Mouse (Mus musculus) cerebellum, postnatal 4 days (tissue): Measurements from ENCODE around the gene Pcsk4.
A peak's percentile ranks its signal among the peaks of the same experiment; 100 is the strongest.

ENCODE experiments used
- DNase-seq, 2 experiments: peaks; one replicate each; pipeline ENCODE4 v3.0.0; 2022; ENCODE audit warnings: low spot score in 2 of 2, mixed read lengths in 1 of 2

The Pcsk4 gene

DNA sequence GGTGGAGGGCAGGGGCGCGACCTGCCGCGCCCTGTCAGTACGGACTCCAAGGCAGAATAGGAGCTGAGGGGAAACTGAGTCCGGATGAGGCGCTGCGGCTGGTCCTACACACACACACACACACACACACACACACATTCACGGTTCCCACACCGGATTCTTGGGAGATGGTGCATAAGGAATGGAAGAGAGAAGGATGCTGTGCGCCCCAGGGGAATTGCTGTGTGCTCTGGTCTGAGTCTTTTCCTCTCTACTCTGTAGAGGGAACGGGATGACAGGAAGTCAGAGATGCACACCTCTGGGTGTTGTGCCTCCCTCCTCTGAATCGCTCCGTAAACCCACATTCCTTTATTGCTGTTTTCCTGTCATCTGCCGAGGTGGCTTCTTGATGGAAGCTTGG is 30.0 kb downstream of the Pcsk4 start:
- DNase-seq: no peak

DNA sequence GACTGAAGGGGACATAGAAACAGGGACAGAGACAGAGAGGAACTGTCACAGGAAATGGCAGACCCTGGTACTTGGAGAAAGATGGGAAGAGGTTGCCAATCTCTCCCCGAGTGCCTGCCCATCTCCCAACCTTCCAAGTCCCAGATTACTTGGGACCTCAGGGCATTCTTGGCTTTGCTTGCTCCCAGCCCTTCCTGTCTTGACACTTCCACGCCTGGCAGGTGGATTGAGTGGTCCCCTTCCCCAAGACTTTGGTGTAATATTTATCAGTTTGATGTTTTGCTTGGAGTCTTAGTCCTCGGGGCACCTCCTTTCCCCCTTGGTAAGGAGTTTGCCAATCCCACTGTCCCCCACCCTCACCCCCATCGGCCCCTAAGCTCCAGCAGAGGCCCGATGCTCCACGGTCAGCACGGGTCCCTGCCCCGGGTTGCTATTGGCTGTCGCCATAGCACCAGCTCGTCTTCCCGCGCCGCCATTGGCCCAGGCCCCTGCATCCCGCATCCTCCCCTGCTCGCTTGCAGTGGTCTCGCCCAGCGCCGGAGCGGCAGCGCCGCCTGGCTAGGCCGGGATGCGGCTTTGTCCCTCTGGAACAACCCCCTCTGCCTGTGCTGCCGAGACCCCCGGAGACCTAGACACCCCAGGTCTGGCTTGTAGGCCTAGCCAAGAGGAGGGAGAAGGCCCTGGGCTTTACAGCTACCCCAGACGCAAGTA is 30.6 kb downstream of the Pcsk4 start:
- peak; percentile 94 to 95 for DNase-seq

DNA sequence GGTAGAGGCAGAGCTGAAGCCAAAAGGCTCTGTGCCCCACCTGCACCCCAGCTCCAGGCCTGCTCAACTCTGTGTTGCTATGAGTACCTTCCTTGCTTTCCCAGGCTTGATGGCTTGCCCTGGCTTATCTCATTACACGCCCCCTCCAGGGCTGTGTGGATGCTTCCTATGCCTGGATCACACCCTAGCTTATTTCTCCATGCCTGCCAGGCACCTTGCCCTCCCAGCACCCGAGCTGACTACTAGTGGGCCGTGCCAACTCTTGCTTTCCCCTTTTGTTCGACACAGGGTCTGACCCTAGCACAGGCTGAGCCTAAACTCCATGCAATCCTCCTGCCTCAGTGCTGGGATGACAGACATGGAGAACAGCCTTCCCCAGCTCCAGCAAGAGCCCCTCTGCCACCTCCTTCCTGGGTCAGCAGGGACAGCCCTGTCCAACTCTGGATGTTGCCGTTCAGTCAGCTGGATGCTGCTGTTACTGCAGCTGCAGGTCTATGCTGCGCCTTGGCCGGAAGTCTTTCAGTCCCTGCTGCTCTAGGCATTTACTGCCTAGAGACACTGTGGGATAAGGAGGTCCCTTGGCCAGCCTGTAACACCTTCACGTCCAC is 31.7 kb downstream of the Pcsk4 start:
- DNase-seq: no peak

DNA sequence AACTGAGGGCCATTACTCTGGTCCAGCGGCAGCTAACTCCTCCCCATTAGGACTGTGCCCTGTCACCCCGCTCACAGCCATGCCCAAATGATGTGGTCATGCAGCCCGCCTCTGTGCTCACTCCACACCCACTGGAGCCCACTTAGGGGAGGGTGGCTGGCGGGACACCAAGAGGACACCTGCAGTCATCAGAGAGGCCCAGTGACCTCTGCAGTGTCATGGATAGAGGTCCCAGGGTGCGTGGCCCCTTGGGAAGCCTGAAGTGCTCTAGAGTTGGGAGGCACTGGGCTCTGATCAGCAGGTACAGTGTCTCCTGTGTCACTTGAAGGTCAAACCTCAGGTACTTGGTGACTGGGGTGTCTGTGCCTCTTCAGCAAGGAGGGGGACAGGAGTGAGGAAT is 32.5 kb downstream of the Pcsk4 start:
- DNase-seq: no peak

DNA sequence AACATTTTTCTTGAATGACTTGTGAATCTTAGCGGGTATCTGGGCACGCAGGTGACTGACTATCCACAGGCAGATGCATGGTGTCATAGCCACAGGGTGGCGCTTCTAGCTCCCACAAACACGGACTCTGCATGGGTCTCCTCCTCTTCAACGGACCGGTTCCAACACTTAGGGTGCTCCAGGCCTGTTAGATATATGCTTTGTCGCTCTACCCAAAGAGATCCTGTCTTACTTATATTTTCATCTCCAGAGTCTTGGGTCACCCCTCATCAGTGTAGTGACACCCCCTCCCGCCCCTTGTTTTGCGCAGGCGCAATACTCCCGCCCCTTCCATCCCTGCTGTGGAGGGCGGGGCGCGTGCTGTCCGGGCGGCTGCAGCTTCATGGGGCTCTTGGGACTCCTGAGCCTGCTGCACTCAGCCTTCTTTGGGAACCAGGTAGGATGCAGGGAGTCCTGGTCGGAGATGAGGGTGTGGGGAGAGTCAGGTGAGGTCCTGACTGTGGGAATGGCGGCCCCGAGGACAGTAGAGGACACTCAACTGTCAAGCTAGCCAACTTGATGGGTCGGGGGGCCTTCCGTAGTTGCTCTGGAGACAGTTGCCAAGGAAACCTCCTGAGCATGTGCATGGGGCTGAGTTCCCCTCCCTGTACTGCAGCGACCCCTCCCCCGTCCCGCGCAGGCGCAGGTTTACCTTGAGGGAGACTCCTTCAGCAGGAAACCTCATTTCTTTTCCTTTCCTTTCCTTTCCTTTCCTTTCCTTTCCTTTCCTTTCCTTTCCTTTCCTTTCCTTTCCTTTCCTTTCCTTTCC is 33.5 kb downstream of the Pcsk4 start, which contains the start of gene Apc2:
Gene Apc2, plus strand, starts transcription at position 360 of the 808 bp plus-strand sequence.
- peak in 1 of 2 experiments; percentile 64 for DNase-seq

DNA sequence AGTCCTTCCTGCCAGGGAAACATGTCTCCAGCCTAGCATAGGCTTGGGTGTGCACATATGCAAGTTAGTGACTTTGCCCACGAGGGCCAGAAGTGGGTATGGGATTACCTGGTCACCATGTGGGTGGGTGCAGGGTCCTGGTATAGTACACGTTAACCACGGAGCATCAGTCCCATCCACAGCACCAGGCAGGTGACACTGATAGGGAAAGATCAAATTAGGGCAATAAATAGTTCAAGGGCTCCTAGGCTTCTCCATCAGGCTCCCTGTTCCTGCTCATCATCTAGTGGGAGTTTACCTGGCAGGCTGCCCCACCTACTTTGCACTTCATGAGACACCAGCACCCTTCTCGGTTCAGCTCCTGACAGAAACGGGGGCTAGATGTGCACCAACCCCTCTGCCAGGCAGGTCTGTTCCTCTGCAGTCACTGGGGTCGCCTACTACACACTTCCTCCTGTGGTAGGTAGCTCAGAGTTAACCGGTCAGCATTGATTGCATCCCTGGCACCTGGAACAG is 34.5 kb downstream of the Pcsk4 start:
- DNase-seq: no peak

DNA sequence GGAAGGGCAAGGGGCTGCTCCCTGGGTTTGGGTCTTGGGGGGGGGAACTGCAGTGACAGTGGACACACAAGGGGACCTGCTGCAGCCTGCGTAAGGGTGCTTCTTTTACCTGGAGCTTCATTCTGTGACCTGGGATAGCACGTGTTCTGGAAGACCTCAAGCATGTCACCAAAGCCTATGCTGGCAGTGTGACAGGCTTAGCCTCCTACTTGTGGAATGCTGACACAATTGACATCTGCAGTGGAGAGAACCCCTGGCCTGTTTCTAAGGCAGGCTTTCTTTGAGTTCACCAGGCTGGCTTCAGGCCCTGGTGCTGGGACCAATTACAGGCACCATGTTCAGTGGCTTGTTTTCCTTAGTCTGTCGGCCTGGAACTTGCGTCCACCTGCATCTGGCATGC is 35.0 kb downstream of the Pcsk4 start:
- DNase-seq: no peak

DNA sequence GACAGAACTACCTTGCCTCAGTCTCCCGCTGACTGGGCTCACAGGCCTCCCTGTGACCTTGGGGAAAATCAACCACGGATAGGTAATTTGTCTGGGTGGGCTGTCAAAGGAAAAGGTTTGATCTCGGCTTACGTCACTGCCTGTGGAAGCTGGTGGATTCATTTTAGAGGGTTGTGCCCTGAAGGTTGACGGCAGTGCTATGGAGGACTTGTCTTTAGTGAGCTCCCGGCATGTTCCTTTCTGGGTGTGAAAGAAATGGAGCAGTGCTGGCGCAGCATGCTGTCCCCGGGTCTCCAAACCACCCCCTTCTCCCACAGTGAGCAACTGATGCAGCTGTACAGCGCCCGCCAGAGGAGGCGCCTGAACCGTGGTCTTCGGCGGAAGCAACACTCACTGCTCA is 36.0 kb downstream of the Pcsk4 start:
- DNase-seq: no peak

DNA sequence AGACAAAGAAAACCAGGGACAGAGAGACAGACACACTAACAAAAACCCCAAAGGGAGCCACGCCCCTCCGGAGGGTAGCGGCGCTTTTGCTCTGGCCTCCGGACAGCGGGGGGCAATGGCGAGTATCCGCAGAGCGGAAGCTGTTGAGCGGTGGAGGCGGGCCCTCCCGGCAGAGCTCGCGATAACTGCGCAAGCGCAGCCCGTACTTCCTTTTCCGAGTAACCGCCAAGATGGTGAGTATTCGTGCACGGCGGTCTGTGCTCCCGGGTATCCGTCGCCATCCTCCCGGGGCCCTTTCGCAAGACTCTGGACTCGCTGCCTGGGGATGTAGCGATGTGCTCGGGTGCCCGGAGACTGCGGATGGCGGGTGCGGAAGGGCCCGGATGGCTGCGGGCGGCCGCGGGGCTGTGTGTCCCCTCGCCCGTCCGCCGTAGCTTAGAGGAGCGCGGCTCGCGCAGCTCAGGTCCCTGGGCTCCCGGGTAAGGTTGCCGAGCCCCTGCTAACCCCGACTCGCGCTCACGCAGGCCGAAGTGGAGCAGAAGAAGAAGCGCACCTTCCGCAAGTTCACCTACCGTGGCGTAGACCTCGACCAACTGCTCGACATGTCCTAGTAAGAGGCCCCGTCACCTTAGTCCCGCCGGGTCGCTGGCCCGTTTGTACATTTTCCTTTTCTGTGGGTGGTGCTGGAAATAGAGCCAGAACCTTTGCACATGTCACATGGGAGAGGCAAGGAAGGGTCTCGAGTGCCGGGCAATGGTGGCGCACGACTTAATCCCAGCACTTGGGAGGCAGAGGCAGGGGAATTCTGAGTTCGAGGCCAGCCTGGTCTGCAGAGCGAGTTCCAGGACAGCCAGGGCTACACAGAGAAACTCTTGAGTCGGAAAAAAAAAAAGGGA is 36.8 kb downstream of the Pcsk4 start, which contains the start of gene Rps15:
Gene Rps15, plus strand, starts transcription at position 203 of the 896 bp plus-strand sequence.
- peak; percentile 88 to 96 for DNase-seq

DNA sequence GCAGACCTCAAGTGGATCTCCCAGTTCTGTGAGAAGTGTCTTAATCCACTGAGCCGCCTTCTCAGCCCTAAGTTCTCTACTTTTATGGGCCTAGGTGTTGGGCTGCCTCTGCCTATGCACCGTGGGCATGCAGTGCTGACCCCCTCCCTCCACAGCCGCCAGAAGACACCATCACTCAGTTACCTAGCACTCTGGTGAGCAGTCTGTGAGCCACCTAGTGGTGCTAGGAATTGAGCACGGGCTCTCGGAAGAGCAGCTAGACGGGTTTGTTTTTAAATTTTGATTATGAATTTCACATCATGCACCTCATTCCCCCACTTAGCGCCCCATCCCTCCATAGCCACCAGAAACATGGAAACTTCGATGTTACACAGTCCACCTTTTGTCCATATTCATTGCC is 40.6 kb downstream of the Pcsk4 start:
- DNase-seq: no peak

DNA sequence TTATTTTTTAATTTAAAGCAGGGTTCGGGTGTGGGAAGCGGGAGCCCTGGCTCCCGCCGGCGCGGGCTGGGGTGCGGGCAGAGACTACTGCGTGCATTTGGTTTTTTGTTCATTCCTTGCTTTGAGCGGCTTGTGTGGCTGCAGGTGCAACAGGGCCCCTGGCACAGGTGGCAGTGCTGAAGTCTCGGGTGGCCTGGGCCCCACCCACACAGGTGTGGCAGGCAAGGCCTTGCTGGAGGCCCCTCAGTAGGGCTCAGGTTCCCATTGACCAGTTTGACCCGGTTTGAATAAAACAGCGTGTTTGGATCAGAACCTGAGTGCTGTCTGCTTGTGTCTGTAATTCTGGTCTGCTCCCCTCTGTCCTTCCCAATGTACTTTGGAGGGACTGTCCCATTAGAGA is 41.2 kb downstream of the Pcsk4 start:
- DNase-seq: no peak

DNA sequence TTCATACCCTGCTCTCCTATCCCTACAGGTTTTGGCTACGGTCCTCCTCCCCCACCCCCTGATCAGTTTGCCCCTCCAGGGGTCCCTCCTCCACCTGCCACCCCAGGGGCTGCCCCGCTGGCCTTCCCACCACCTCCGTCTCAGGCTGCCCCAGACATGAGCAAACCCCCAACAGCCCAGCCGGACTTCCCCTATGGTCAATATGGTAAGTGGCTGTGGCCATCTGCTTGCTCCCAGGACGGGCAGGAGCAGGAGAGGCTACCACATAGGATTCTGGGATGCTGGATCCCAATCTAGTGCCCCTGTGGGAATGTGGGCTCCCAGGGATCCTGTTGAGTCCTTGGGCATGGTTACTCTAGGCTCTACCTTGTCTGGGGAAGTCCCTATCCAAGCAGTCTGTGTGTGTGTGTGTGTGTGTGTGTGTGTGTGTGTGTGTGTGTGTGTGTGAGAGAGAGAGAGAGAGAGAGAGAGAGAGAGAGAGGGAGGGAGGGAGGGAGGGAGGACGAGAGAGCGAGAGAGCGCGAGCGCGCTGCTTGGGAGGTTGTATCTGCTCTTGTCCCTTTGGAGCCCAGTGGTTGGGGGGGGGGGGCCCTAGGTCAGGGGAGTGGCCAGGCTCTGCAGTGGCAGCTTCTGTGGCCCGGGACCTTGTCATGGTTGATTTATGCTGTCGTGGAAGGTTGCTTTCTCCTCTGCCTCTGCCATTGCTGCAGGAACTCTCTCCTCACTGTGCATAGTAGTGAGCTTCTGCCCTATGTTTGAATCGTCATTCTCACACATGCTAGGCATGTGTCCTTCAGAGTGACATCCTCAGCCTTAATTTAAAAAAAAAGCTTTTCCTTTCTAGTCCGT is 43.9 kb downstream of the Pcsk4 start:
- DNase-seq: no peak

DNA sequence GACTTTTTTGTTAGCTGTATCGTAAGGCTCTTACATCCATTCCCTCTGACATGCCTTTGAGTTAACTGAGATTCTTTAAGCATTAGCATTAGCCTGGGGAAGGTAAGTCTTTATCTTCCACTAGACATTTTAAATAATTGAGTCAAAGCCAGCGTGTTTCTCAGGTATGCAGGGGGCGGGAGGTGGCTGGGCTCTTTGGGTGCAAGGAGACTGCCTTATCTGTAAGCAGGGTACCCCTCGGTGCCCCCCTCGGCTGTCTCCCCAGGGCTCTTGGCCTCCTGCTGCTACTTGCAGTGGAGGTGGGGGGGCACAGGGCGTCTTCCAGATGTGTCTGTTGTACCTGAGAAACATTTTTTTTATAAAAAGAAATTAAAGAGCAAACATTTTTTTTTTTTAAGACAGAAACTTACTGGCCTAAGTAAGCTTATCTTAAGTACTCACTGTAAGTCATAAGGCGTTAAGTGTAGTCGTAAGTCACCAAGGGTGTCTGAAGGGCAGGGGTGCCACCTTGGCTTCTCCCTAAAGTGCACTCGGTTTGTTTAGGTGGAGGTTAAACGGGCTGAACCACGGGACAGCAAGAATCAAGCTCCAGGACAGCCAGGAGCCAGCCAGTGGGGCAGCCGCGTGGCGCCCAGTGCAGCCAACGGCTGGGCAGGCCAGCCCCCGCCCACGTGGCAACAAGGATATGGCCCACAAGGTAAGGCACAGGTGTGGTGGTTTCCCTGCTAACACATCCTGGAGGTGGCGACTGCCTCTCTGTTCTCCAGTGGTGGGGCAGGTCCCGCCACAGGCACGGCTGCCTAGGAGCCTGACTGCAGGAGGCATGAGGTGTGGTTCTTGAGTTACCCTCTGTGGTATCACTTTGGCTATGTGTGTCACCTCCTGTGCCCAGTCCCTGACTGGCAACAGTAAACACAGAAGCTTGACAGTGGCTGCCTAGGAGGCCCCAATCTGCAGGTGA is 46.5 kb downstream of the Pcsk4 start:
- no peak for DNase-seq

DNA sequence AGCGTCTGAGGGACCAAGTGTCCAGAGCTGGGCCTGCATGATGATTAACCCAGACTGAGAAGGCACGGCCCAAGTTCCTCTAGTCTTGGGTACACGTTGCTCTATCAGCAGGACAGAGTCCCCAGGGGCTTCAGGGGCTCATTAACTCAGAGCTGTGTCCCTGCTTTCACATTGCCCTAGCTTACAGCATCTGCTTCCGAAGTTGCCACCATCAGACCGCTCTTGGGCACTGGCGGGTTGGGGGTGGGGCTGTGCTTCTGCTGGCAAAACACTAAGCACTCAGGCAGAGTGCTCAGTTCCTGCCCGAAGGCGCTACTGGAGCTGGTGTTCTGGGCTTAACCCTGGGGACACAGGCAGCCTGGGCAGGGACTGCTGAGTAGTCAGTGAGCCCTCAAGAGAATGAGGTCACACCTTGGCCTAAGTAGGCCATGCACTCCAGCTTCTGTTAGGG is 47.4 kb downstream of the Pcsk4 start:
- no peak for DNase-seq

DNA sequence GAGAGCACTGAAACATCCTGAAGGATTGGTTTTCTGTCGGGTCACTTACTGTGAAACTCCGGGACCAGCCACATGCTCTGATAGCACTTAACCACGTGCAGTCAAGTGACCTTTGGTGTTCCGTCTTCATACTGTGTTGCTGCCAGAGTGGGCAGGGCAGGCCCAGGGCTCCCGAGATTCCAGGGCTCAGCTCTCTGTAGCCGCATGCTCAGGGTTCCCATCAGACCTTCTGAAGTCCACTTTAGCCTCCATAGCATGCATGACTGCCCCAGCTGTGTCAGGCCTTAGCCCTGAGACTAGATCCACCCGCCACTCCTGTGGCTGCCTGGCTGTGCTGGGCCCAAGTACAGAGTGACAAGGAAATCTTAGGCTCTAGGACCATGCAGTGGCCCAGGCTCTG is 48.0 kb downstream of the Pcsk4 start:
- no peak for DNase-seq

DNA sequence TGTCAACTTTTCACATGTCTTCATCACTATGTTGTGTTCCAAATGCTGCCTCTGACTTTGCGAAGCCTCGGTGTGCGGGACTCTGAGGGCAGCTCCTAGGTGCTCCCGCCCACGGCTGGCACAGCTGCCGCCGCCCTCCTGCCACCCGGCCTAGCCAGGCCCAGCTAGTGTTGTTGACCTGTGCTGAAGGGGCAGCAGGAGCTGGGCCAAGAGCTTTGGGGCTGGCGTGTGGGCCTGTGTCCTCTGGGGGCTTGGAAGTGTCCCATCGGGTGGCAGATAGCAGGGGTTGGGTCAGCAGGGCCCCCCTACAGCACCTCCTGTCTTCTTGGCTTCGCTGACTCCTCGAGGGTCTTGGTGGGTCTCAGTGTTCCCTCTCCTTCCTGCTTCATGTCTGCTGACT is 50.0 kb downstream of the Pcsk4 start:
- DNase-seq: no peak

DNA sequence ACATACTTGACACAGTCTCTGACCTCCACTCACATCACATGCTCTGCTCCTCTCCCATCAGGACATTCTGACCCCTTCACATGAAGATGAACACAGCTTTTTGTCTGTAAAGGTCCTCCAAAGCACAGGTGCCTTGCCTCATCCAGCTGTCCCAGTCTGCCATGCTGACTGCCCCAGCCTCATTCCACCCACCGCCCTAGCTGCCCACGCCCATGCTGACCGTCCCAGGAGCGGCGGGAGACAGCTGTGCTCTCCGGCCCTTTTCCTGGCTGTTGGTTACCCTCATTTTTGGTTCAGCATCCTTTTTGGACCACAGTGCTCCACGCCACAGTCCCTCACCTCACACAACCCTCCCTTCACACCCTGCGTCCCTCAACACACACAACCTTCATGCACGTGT is 50.9 kb downstream of the Pcsk4 start:
- no peak for DNase-seq

DNA sequence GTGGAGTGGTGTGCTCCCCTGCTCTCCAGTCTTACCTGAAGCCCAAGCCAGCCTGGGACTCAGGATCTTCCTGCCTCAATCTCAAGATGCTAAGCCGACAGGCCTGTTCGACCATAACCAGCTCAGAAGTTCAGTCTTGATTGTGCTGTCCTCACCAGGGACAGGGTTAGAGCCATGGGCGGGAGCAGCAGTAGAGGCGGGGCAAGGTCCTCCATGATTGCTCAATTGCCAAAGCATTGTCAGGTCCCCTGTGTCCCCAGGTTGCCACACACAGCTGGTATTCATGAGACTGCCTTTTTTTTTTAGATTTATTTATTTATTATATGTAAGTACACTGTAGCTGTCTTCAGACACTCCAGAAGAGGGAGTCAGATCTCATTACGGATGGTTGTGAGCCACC is 53.1 kb downstream of the Pcsk4 start:
- DNase-seq: no peak

DNA sequence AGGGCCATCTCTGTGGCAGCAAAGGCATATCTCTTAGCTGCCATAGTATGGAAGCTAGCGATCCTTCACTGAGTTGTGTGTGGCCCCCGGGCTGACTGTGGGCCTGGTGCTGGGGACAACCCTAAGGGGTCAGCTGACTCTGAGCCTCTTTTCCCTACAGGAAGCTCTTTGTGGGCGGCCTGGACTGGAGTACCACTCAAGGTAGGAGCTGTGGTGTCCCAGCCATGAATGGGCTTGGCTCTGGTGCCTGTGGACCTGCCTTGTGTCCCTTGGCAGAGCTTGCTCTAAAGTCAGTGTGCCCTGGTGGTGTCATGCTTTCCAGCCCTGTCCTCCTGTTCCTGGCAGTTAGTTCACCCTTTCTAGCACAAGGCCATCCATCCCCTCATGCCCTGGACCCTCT is 55.5 kb downstream of the Pcsk4 start:
- DNase-seq: no peak
